Mouse (Mus musculus) cerebellum, adult (tissue): ENCODE results near the gene Fasl.

ENCODE experiments used
- ATAC-seq: cut with Nextera tagmentation; 2 replicates; pipeline ENCODE4 v1.9.2; 2017; ENCODE audit warnings: mild to moderate bottlenecking, moderate library complexity, mixed read lengths; ENCODE audit not compliant: insufficient number of reproducible peaks, low FRiP score, low TSS enrichment

The Fasl gene

DNA sequence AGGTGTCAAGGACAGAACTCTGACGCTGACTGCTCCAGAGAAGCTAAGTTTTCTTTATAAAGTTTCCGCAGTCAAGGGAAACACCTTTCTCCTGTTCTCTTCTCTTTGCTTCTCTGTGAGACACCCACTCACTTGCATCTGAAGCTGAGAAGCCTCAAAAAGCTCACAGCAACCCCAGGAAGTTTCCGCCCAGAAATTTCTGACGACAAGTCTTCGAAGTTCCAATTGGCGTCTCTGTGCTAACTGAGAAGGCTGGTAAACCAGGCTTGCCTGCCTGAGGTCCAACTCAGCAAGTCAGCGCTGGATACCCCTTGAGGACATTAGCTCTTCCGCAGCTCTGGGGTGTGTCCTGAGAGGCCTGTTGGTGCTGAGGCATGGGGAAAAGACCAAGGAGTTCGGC is at the start of gene Fasl:
Gene Fasl, minus strand, starts transcription at position 157 of the 400 bp plus-strand sequence.
- no peak for ATAC-seq

DNA sequence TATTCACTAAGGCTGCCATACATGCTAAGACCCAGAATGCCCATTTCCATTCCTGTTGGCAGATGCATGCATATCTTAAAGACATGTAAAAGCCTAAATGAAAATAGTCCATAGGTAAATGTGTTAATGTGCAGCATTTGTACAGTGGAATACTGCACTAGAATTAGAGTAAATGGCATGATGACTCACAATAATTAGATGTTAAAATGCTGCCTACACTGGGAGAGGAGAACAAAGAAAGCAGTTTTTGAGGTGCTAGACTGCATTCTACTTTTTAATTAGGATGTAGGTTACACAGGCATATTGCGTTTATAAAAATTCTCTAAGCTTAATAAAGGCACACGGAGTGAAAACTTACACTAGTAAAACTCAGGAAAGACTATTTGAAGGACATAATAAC is 38.4 kb upstream of the Fasl start:
- ATAC-seq: no peak

DNA sequence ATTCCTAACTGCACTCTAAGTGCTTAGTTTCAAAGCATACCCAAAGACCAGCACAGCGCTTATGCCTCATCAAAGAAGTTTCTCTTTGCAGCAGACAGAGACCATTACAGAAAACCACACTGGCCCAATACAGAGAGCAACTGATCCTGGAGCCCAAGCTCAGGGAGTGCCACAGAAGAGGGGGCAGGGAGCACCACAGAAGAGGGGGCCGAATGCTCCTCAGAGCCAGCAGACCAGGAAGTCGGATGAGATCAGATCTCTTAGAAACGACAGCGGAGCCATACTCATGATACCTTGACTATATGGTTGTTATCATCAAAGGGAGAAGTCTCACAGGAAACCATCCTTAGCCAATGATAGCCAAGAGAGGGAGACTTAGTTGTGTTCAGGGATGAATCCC is 21.1 kb upstream of the Fasl start:
- no peak for ATAC-seq

DNA sequence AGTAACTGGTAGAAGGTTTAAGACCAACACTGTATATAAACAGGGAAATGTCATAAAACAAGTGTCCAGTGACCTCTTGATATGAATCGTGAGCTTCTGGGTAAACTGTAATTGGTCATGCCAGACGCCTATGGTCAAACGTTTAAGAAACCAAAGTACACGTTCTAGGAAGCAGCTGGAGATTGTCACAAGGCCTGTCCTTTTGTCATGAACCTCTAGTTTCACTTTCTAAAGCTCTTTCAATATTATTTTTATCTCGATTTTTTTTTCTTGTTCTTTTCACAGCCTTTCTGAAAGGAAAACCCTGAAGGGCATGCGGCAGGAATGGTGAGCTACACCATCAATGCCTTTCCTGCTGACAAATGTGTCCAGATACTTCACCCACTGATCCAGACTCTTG is 20.7 kb upstream of the Fasl start:
- no peak for ATAC-seq

DNA sequence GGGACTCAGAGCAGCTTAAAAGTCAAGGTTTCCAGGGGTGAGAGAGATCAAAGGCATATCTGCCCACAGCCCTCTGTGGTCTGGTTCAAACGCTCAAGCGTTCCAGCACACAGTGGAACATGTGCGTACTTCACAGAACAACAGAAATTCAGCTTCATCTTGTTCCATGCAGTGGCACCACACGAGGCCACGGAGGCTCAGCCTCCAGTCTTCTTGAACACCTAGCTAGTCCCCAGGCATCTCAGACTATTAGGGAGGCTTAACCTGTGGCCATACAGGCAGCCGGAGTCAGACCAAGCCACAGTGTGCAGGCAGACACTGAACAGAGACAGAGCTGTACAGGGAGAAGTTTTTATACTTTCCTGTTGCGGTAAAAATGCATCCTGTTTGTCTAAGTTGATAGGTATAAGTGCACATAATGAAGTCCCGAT is 16.3 kb upstream of the Fasl start:
- ATAC-seq: no peak

DNA sequence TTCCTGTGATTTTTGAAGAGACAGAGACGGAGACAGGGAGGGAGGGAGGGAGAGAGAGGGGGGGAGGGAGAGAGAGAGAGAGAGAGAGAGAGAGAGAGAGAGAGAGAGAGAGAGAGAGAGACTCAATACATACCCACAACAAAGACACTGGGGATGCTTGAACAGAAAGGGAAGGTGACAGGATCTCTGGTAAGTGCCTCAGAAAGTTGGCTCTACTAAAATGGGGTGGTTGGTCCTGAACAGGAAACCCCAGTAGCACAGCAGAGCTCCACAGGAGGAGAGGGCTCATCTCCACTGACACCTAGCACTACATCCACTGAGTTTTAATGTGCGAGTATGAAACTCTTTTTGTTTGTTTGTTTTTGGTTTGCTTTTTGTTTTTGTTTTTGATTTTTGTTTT is 13.0 kb upstream of the Fasl start:
- ATAC-seq: no peak

- no peak for ATAC-seq
Observed at GRCm38 (mm10) chr1:161800256-161800655, 12.0 kb upstream of the Fasl start.

DNA sequence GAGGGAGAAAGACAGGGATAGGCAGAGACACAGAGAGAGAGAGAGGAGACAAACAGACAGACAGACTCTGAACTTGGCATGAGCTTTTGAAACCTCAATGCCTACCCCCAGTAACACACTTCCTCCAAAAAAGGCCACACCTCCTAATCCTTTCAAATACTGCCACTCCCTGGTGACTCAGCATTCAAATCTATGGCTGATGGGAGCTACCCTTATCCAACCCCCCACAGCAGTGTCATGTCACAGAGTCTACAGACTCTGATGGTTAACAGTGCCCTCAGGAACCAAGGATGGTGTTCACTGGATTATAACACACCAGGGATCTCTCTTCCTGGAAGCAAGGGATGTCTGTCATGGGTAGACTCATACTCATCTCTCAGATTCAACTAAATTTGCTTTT is 11.5 kb upstream of the Fasl start:
- ATAC-seq: no peak

DNA sequence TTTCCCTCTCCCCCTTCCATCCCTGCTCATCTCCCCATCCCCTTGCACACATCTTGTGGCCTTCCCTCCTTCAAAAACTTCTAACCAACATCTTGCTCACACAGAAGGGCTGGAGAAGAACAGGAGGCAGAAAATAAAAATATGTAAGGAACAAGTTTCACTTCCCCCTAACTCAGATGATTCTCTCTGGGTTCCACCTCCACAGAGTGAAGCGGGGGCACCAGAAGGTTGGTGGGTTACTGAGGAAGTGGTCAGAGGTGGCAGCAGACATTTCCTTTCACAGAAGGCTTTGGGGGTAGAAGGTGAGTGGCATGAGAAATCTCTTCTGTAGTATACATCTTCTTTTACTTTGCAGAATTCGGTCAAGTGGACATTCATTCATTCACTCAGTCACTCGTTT is 10.6 kb upstream of the Fasl start:
- no peak for ATAC-seq

GRCm38 (mm10) chr1:161794447-161795211 is 6.3 kb upstream of the Fasl start:
- ATAC-seq: no peak

DNA sequence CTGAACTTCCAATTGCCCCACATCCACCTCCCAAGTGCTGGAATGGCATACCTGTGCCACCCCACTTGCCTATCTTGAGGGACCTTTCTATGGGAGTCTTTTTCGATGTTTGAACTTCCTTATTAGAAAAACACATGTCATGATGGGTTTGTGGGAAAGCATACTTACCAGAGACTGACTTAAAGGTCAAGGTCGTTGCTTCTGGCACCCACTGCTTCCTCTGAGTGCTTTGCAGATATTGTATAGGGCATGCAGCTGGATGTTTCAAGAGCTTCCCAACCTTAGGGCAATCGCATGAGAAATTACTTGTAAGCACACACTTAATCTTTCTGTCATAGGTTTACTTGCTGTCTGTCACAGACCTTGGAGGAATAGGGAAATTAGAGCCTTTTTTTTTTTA is 5.0 kb upstream of the Fasl start:
- ATAC-seq: no peak

GRCm38 (mm10) chr1:161792687-161792969 is 4.3 kb upstream of the Fasl start:
- ATAC-seq: no peak

- ATAC-seq: no peak
Observed at GRCm38 (mm10) chr1:161791854-161792686, 3.8 kb upstream of the Fasl start.

DNA sequence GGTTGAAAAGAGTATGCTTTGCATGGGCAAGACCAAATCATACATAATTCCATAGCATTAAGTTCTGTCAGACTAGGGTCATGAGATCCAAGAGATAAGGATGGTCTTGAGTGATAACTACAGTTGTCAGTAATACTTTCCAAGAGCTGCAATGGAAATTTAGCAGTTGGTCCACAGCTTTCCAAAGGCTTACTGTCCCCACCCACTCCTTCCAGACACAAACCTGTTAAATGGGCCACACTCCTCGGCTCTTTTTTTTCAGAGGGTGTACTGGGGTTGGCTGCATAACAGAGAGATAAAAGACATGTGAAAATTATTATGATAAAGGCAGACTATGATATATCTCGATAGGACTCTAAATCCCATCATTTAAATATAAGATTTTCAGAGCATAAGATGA is 5.6 kb downstream of the Fasl start:
- ATAC-seq: no peak

- no peak for ATAC-seq
Observed at GRCm38 (mm10) chr1:161781594-161781993, 6.7 kb downstream of the Fasl start.

DNA sequence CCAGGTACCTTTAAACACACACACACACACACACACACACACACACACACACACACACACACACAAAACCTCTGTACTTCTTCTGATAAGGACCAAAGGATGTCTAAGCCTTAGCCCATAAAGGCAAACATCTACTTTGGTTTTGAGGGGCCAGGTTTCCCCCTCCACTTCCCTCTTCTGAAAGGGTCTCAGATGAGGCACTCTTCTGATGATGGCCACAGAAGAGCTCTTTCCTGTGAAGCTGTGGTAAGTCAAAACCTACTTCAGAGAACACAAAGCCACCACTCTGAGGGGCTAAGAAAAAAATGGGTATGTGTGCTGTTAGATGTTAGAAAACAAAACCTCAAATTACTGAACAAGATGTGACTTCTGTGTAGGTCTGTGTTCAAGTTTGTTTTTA is 9.2 kb downstream of the Fasl start:
- no peak for ATAC-seq

GRCm38 (mm10) chr1:161775151-161775550 is 13.1 kb downstream of the Fasl start:
- no peak for ATAC-seq

GRCm38 (mm10) chr1:161771293-161771692 is 17.0 kb downstream of the Fasl start:
- ATAC-seq: no peak

GRCm38 (mm10) chr1:161769329-161769728 is 19.0 kb downstream of the Fasl start:
- ATAC-seq: no peak

GRCm38 (mm10) chr1:161767101-161767524 is 21.2 kb downstream of the Fasl start:
- ATAC-seq: no peak

DNA sequence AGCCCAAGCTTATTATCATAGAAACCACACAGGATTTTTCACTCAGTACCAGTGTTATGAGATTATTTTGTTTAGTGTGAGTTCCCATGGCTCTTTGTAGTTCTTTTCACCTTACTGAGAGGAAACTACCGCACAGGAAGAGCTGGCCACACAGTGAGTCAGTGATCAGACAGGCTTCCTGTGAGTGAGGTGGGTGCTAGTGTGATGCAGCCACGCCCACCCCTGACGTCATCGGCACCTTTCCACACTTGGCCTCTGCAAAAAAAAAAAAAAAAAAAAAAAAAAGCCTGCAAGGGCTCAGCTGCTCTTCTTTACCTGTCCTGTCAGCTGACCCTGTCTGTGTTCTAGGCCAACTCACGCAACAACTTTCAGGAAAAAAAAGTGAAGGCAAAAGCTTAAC is 21.6 kb downstream of the Fasl start:
- ATAC-seq: no peak

GRCm38 (mm10) chr1:161765932-161766331 is 22.4 kb downstream of the Fasl start:
- ATAC-seq: no peak
